Mouse (Mus musculus): ENCODE measurements around the gene 1700012B07Rik.
A peak's percentile ranks its signal among the peaks of the same experiment; 100 is the strongest.

The 1700012B07Rik gene

DNA sequence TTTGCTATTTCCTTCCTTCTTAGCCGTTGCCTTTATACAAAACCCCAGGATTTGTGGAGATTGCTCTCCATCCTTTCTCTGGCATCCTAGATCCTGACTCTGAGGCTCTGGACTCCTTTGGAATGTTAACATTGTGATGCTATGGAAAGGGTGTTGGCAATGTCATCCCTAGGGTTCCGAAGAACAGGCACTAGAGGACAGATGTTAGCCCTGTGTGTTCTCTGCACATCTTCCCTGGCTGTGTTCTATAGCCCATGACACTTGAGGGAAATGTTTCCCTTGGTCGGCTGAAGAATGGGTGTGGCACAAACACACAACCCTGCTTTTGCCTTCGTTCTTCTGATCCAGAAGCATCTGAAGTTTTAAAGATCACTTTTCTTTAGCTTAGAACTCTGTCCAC, at the start of gene 1700012B07Rik:
Gene 1700012B07Rik (minus strand): TSS at position 101 of the 400 bp plus-strand sequence.
- no peak for DNase-seq (ENCODE audit: low spot score in 2 of 2)

DNA sequence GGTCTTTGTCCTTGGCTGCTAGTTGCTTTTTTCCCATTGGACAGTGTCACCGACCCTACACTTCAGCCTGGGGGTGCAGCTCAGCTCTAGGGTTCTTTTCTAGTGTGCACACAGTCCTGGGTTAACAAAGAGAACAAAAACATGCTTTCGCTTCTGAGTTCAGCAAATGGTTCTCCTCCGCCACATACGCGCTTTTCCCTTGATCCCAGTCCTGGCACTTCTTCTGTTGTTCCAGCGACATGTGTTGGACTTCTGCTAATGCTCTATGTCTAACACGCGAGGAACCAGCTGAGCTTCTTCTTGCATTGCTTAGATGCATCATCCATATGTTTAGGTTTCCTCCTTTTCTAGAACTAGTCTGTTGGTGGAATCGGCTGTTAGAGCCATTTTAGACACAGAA, 48.9 kb upstream of the 1700012B07Rik start:
- no peak for DNase-seq (ENCODE audit: low spot score in 2 of 2)

DNA sequence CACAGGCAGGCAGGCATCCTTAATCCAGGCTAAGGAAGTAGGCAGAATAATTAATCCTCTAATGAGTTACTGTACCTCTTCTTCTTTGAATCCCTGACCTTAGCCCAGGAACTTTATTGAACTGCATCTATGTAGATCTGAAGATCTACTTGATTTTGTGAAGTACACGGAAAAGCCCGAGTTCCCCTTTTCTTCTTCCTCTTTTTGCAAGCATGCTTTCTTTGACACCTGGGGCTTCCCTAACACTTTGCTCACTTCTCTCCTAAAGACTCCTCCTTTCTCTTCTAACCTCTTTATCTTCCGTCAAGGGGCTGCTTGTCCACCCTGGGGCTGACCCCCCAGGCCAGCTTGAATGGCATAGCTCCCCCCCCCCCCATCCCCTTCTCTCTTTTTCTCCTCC, 48.0 kb upstream of the 1700012B07Rik start:
- DNase-seq (ENCODE audit: low spot score in 2 of 2) = no peak

DNA sequence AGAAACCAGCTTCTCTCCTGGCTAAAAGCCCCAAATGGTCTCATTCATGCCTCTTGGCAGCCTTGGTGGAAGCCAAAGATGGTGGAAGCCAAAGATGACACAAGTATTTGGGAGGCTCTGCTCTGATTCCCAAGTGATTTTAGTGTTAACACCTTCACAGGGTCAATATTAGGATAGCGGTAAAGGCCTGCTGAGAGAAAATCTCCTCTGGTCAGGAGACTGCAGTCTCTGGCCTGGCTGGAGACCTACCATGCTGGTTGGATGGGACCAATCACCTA, 47.6 kb upstream of the 1700012B07Rik start:
- no peak for DNase-seq (ENCODE audit: low spot score in 2 of 2)

DNA sequence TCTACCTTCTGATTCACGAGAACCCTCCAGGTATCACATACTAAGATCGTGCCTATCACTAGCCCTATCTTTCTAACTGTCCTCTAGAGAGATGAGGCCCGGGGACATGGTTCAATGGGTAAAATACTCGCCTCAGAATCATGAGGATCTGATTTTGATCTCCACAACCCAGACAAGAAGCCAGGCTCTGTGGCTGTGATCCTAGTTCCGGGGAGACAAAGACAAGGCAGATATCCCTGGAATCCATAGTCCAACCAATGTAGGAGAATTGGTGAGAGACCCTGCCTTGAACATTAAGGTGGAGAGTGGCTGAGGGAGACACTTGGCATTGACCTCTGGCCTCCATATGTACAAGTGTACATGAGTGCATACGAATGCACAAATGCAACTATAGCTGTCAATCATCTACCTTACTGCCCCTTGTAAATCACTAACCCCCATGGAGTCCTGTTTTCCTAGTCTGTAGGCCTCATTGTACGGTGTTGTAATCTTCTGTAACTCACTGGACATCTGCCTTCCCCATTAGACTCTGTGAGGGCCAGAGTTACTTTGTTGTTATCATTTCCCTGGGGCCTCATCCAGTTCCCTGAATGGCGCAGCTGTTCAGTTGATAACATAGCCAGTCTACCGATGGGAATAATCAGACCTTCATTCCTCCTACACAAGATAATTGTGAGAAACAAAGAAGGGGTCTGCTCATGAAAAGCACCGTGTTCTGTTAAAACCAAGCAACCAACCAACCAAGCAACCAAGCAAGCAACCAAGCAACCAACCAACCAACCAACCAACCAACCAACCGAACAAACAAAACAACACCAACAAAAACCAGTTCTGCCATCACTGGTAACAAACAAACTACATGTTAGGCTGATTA, 47.0 kb upstream of the 1700012B07Rik start:
- no peak for DNase-seq (ENCODE audit: low spot score in 2 of 2)

DNA sequence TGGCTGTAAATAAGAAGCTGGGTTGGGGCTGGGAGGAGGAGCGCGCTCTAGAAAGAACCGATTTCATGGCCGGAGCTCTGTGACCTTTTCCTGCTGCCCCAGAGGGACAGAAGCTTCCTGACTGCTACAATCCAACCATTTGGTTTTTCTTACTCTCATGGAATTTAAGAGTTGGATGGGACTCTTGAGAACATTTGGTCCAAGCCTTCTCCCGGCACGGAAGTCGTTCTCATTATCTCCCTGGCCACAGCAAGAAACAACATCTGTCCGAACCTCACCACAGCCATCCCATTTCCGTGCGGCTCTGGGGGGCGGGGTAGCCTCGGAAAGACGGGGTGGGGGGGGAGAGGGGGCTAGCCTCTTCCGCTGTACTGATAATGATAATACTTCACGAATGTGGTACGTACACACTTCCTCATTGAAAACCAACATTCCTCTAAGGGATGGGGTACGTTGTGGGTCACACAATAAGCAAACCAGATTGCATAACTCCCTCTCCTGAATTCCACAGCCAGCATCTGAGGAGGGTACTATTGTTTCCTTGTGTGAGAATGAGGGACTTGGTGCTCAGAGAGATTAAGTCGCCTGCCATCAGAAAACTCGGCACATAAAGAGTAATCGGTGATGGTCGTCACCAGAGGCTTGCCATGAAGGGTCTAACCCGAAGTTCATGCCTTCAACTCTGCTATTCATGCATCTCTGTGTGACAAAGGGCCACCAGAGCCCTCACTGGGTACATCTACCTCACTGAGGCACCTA, 46.2 kb upstream of the 1700012B07Rik start:
- DNase-seq (ENCODE audit: low spot score in 2 of 2) = no peak

DNA sequence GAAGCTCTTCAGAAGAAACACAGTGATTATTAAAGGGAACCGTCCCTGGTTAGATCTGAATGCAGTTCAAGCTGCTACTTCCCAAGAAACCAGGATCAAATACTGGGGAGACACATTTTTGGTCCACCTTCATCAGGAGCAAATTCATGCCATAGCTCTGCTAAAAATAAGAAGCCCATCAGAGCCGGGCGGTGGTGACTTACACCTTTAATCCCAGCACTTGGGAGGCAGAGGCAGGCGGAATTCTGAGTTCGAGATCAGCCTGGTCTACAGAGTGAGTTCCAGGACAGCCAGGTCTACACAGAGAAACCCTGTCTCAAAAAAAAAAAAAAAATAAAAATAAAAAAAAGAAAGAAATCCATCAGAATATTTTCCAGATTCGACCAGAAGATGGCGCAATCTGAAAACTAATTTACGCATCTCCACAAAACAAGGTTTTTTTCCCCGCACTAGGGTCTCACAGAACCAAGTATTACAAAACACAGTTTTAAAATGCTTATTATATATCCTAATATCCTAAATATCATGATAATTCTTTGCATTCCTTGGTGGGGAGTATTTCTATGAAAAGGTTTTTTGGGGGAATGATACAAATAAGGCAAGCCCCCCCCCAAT, 45.4 kb upstream of the 1700012B07Rik start:
- DNase-seq (ENCODE audit: low spot score in 2 of 2) = peak in 1 of 2 experiments; percentile 21

DNA sequence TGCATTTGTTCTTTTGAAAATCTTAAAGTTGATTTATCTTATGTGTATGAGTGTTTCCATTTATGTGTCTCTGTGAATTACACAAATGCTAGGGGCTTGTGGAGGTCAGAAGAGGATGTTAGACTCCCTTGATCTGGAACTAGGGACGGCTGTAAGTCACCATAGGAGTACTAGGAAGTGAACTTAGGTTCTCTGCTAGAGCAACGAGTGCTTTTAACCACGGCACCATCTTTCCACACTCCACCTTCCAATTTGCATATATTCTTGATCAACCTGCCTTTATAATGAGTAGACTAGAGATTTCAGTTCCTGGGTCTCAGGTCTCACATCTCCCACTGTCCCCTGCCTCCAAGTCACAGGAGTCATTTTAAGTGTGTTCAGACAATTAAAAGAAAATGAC, 44.8 kb upstream of the 1700012B07Rik start:
- DNase-seq (ENCODE audit: low spot score in 2 of 2) = no peak

DNA sequence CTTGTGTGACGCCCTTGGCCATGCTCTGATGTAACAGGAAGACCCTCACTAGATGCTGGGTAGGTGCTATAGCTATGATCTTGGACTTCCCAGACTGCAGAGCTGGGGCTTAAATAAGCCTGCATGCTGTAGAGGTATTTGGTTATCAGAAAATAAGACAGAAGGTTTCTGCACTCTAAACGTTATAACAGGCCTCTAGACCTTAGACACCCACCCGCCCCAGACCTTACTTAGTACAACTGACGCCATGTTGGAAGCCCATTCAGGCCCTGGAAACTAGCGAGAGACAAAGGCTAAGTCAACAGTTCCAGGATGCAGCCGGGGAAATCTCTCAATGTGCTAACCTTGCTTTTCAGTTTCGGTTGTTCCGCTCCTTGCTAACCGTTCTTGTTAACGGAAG, 44.2 kb upstream of the 1700012B07Rik start:
- no peak for DNase-seq (ENCODE audit: low spot score in 2 of 2)

DNA sequence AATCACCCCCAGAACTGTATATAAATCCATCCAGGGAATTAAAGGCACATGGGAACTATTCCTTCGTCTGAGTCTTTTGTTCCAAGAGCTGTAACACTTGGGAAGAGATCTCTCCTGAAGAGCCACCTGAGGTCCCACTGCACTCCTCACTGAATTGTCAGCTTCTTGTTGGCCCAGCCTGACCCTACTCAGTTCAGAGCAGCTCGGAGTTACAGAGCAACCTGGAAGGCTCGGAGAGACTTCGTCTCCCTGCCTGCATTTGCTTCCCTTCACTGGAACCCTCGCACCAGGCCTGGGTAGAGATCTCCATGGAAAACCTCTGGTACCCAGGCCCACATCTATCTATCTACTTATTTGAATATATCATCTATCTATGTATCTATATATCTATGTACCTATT, 40.0 kb upstream of the 1700012B07Rik start:
- no peak for DNase-seq (ENCODE audit: low spot score in 2 of 2)

DNA sequence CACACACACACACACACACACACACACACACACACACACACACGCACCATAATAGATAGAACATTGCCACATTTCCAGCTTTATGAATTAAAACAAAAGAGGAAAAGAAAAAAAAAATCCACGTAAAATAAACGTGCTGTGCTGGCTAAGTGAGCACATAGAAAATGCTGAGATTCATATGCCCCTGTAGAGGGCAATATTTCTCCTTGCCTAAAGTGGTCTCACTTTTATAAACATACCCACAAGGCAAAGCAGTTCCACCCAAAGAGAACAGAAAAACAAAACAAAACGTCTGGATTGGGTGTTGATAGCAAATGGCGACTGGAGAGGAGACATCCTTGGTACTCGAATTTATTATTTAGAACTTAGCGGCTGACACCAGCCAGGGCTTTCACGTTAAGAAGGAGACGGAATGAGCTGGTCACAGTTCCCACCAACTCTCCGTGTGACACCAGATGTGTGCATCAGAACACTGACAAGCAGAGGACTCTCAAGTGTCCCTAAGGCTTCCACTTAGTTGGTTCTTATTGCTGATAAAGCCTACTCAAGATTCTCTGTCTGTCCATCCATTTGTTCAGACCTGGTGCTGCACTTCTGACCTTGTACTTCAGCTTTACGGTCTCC, 38.8 kb upstream of the 1700012B07Rik start:
- DNase-seq (ENCODE audit: low spot score in 2 of 2) = no peak

DNA sequence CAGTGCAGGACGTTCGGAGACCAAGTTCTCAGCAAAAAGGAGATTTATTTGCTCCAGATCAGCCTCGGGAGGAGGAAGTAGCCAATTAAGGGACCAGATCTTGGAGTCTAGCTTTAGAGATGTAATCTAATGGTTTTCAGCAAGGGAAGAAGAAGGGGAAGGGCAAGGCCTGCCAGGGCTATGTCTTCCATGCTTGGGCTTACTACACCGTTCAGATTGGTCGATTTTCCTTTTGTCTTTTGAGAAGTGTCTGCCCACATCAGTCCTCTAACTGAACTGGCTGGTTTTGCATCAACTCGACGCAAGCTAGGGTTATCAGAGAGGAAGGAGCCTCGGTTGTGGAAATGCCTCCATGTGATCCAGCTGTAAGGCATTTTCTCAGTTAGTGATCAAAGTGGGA, 37.7 kb upstream of the 1700012B07Rik start:
- DNase-seq (ENCODE audit: low spot score in 2 of 2) = no peak

DNA sequence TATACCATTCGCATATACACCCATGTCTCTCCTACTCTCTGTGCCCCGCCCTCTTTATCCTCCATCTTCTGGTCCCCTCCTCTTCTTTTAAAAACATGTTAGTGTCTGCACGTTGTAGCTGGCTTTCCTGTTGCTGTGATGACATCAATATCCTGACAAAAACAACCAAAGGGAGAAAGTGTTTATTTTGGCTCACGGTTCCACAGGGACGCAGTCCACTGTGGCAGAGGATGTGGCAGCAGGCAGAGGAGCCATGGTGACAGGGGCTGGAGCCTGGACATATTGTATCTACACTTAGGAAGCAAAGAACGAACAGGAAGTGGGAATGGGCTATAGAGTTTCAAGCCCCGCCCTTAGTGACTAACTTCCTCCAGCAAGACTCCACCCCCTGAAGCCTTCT, 36.1 kb upstream of the 1700012B07Rik start:
- DNase-seq (ENCODE audit: low spot score in 2 of 2) = no peak

DNA sequence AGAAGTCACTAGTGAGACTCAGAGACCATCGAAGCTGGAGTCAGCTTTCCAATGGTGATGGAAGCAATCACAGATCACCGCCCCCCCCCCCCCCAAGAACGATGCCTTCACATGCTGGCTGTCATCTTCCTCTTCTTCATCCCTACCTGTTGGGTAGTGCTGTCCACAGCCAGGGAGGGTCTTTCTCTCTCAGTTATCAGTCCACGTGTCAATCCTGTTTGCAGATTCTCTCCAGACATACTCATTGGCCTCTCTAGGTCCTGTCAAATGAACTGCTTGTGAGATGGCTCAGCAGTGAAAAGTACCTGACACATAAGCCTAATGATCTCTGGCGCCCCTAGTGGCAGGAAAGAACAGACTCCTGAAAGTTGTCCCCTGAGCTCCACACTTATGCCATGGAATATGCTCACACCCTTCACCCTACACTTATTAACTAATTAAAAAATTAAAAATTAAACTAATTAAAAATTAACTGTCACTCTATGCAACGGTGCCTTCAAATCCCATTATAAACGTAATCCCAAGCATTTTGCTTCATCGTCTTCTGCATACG, 35.4 kb upstream of the 1700012B07Rik start:
- DNase-seq (ENCODE audit: low spot score in 2 of 2) = peak in 1 of 2 experiments; percentile 48

DNA sequence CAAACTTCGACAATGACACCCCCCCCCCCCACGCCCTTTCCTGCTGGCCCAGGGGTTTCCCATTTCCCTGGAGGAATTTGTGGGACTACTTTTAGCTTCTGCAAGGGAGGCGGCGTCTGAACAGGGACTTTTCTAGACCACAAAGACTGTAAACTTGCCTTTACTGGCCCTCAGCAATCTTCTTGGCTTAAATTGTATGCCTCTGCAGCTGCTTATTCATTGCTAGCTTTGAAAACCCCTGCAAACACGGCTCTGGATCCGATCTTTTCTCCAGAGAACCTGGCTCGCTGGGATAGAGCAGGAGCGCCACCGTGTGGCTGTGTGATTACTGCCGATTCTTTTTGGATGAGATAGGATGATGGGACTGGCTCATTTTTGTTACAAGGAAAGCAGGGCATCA, 32.7 kb upstream of the 1700012B07Rik start:
- peak; percentile 40 to 95 for DNase-seq (ENCODE audit: low spot score in 2 of 2)

DNA sequence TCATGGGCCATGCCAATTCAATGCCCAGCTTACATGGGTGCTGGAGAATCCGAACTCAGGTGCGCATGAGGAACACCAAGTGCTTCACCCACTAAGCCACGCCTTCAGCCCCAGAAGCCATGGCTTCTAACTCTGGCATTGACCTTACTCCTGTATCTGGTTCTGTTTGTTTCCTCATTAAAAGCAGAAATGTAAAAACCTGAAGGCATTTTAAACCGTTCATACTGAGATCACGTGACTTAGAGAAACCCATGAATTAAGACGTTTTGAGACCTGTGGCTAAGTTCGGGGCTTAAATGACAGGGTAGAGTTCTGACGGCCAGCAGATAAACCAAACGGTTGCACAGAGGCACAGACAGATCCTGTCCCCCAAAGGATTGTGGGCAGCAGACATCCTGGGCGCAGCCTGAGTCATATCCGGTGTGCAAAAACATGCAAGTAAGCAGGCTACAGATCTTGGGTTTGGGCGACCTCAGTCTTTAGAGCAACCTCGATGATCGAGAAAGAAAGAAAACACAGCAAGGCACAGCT, 32.2 kb upstream of the 1700012B07Rik start:
- DNase-seq (ENCODE audit: low spot score in 2 of 2) = peak in 1 of 2 experiments; percentile 19

DNA sequence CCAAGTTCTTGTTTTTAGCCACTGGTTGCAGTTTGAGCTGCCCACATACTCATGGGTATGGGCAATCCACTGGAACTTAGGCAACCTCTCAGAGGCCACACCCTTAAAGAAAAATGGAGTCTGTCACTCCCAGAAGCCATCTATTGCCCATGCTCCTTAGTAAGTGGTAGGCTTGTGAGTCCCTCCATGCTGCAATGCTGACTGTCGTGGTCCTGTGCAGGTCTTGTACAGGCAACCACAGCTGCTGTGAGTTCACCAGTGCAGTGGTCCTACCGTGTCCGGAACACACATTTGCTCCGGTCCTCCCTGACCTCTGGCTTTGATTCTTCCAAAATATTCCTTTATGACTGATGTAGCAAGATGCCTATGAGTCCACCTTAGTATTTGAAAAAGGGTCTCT, 31.6 kb upstream of the 1700012B07Rik start:
- DNase-seq (ENCODE audit: low spot score in 2 of 2) = no peak

DNA sequence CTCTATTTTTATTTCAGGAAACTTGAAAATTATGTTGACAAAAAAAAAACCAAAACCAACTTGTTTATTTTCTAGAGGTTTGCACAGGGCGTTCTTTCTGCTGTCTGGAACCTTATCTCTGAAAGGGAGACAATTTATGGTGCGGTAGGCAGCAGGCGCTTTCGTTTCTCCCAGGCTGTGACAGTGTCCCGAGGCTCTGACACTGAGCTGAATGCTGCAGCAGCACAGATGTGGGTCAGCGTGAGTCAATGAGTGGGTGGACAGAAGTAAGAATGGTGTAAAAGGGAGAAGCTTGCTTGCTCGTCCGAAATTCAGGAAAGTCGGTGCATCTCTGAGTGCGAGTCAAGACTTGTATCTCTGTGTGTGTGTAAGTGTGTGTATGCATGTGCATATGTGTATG, 29.2 kb upstream of the 1700012B07Rik start:
- DNase-seq (ENCODE audit: low spot score in 2 of 2) = no peak

DNA sequence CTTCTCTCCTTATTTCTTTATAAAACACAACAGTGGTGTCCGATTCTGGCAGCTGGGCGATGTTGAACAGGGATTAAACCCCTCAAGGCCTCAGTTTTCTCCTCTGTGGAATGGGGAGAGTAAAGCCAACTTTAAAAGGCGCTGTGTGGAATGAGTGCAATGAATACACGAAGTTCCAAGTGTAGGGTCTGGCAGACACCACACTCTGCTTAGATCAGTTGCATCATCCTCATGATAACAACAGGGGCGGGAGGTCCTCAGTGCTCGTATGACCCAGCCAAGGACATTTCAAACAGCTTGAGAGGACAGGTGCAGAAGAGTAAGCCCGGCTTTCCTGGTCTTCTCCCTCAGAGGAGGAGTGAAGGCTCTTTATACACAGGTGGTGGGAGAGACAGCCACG, 26.2 kb upstream of the 1700012B07Rik start:
- no peak for DNase-seq (ENCODE audit: low spot score in 2 of 2)

DNA sequence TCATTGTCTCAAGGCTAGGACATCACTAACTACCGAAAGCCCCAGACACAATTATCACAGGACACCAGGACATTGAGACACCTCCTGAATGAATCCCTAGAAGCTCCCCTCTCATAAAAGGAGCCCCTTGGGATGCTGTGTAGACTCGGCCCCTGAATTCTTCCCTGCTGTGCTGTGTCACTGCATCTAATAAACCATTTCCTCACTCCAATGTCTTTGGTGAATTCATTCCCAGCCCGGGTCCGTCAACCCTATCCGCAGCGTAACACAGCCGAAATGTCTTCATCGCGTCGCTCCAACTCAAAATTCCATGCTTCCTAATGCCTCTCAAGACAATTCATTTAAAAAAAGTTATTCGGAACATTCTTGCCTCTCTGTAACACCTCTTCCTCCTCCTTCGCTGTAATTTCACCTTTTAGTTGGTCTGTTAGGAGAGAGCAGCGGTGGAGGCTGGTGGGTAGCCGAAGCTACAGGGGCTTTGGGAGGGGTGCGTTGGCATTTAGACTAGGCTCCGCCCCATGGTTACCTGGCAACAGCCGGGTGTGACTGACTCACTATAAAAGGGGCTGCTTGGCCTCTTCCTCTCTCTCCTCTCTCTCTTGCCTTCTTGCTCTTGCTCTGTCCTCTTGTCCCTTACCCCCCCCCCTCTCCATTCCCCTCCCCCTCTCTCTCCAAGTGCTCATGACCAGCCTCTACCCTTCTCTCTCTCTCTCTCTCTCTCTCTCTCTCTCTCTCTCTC, 25.6 kb upstream of the 1700012B07Rik start:
- DNase-seq (ENCODE audit: low spot score in 2 of 2) = no peak

DNA sequence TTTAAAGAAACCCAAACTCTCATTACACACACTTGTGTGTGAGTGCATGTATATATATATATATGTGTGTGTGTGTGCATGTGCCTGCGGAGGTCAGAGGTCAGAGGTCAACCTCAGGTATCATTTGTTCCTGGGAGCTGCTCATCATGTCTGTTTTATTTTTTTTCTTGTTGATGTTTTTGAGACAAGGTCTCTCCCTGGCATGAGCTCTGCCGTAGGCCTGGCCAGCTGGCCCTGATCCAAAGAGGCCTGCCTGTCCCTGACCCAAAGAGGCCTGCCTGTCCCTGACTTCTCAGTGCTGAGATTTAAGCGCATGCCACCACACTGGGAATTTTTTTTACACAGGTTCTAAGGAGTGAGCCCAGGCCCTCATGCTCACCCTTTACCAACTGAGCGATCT, 24.1 kb upstream of the 1700012B07Rik start:
- no peak for DNase-seq (ENCODE audit: low spot score in 2 of 2)

Data from left cerebral cortex, adult 9 months (tissue).